Comparison of ENCODE assay signal across 28 mouse cellular contexts in the genomic region with DNA sequence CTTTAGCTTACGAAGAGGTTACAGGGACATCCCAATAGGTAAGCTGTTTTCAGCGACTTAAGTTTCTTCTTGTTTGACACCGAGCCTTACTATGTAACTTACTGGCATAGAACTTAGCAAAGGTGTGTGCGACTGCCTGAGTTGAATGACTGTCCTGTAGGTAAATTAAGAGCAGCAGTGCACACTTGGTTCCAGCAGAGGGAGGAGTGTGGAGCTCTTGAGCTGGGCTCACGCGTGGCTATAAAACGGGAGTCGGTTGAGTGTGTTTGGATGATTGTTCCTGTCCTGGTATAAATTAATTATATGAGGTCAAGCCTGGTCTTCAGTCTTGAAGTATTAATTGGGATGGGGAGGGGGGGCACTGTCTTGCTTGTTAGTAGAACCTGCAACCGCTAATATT. TPM values are rescaled to one million over a fixed set of nuclear protein-coding genes. Genes with fewer than 3 reads are reported as not detected.
DNase-seq lines count a peak whose midpoint lies in the region; ATAC-seq and TF ChIP-seq lines count a peak whose summit lies in the region.
"Had no signal": no experiment of that assay in that cellular context is flagged by ENCODE, and none has a peak within 500 bp of the region (broad histone marks: within the 10 kb centered on the region; RNA-seq: fewer than 3 reads in every experiment).

No protein-coding gene starts in this region.

- H3K9ac ChIP-seq in heart, adult 2 months (ENCODE audit: low read depth, low read length): no peak overlapping the region
- H3K9ac ChIP-seq: embryonic facial prominence, embryonic 15.5 days; hindbrain, embryonic 15.5 days; limb, embryonic 13.5 days; liver, embryonic 13.5 days; stomach, embryonic 15.5 days had no signal

- 92% methylated on average over 9 of the region's 9 CpGs for WGBS in heart, adult 2 months

- 0 out of 2 replicates have a peak, but pooled peaks have one; percentile 3 for TF ChIP-seq CTCF in heart, adult 2 months (IDR thresholded peaks at IDR 0.05)
- peak; percentile 44 for TF ChIP-seq CTCF in layer of hippocampus, adult 2 months (conservative IDR thresholded peaks at IDR 0.05)

- H3K27ac ChIP-seq in heart, adult 2 months: no peak overlapping the region
- H3K27ac ChIP-seq in layer of hippocampus, adult 2 months: no peak overlapping the region
- H3K27ac ChIP-seq: embryonic facial prominence, embryonic 15.5 days; hindbrain, embryonic 15.5 days; limb, embryonic 13.5 days; liver, embryonic 13.5 days; macrophage; stomach, embryonic 15.5 days had no signal

- no peak for DNase-seq in heart, adult 2 months
- DNase-seq in heart, adult 8-10 months (ENCODE audit: low spot score): no peak
- DNase-seq in layer of hippocampus, adult 2 months (ENCODE audit: low spot score in 2 of 2): no peak
- no peak for DNase-seq in layer of hippocampus, adult 11-12 months (ENCODE audit: low spot score)
- peak; percentile 55 for DNase-seq in ES-CJ7 (ENCODE audit: low read depth, low spot score)
- DNase-seq in liver: no peak
- DNase-seq: adrenal gland, postnatal 10 days; cerebellum, adult 2 months; cerebellum, postnatal 25 days; gastrocnemius, postnatal 10 days; heart, postnatal 4 days; kidney, adult 18-20 months; layer of hippocampus, postnatal 36 days; liver, embryonic 13.5 days; lung, adult 2 months; thymus, adult 18-20 months; thymus, postnatal 4 days had no signal

- no peaks in the 10 kb centered on the region for H3K79me2 ChIP-seq in heart, adult 2 months (replicated peaks; ENCODE audit: control insufficient read depth, insufficient read depth, low read length)

- 0 out of 2 replicates have a peak, but pooled peaks have one; percentile 35 for ATAC-seq in megakaryocyte-erythroid progenitor cell, adult 5-6 weeks (replicated peaks; ENCODE audit: low FRiP score, low TSS enrichment, poor library complexity, severe bottlenecking)
- ATAC-seq: forebrain, embryonic 14.5 days had no signal

- no peak for TF ChIP-seq EP300 in heart, adult 2 months (IDR thresholded peaks at IDR 0.05; ENCODE audit: insufficient read depth, low read depth, low read length)

- TF ChIP-seq POLR2A in heart, adult 2 months (IDR thresholded peaks at IDR 0.05; ENCODE audit: insufficient read depth, low read depth, low read length): no peak

- H3K36me3 ChIP-seq in heart, adult 2 months (ENCODE audit: control insufficient read depth, insufficient read depth, low read length): no peaks in the 10 kb centered on the region; the same call in 1 of the 2 replicates

- H3K27me3 ChIP-seq in heart, adult 2 months (ENCODE audit: control insufficient read depth, insufficient read depth, low read length): no peaks in the 10 kb centered on the region
- H3K27me3 ChIP-seq: embryonic facial prominence, embryonic 15.5 days; hindbrain, embryonic 15.5 days; limb, embryonic 13.5 days; liver, embryonic 13.5 days; stomach, embryonic 15.5 days had no signal

- intact Hi-C loops in heart, adult 2 months (cut with DNase I): no loop called here

- no peak overlapping the region for H3K4me3 ChIP-seq in heart, adult 2 months
- no peak overlapping the region for H3K4me3 ChIP-seq in layer of hippocampus, adult 2 months
- H3K4me3 ChIP-seq: embryonic facial prominence, embryonic 15.5 days; hindbrain, embryonic 15.5 days; limb, embryonic 13.5 days; liver, embryonic 13.5 days; stomach, embryonic 15.5 days had no signal

- no peaks in the 10 kb centered on the region for H3K4me1 ChIP-seq in heart, adult 2 months (ENCODE audit: control insufficient read depth, insufficient read depth, low read length)
- H3K4me1 ChIP-seq: embryonic facial prominence, embryonic 15.5 days; hindbrain, embryonic 15.5 days; limb, embryonic 13.5 days; liver, embryonic 13.5 days; stomach, embryonic 15.5 days had no signal

RNA-seq across cellular contexts. Expression of a gene that starts 23.1 kb away (rescaled TPM):
- 1 to 10 TPM; 5.4 to 5.5 TPM for total RNA-seq in heart, adult 2 months (2021)
- 5.3 and 5.9 TPM in 2 replicates for polyA plus RNA-seq in heart, adult 2 months (2012; rRNA removed)
- 1 to 10 TPM; 5.4 to 6.7 (median 5.6) TPM for total RNA-seq in heart, adult 8-10 months (2022)
- total RNA-seq in layer of hippocampus, adult 2 months (2021): 1 to 10 TPM; 1.2 to 1.3 TPM
- total RNA-seq in megakaryocyte-erythroid progenitor cell, adult 5-6 weeks (2014; fragmentation: Nextera tagmentation): not detected in 2 replicates
- total RNA-seq in megakaryocyte-erythroid progenitor cell, adult 5-6 weeks (2017): 0.14 TPM in 1 of 2 replicates, not detected in the other
- total RNA-seq: granulocyte monocyte progenitor cell, adult 5-6 weeks; monocyte, adult 5-6 weeks; neutrophil, adult 5-6 weeks had no signal
- polyA plus RNA-seq: liver, embryonic 13.5 days; macrophage; midbrain, embryonic 11.5 days had no signal

RNA-seq across cellular contexts. Expression of a gene that starts 34.3 kb away (rescaled TPM):
- 10 to 100 TPM; 19.1 to 21.9 TPM for total RNA-seq in heart, adult 2 months (2021)
- polyA plus RNA-seq in heart, adult 2 months (2012; rRNA removed): 8.4 and 11.1 TPM in 2 replicates
- total RNA-seq in heart, adult 8-10 months (2022): 10 to 100 TPM; 20.8 to 25.3 (median 21.5) TPM
- 10 to 100 TPM; 28.2 TPM for total RNA-seq in layer of hippocampus, adult 2 months (2021)
- 147 and 179 TPM in 2 replicates for total RNA-seq in megakaryocyte-erythroid progenitor cell, adult 5-6 weeks (2014; fragmentation: Nextera tagmentation)
- total RNA-seq in megakaryocyte-erythroid progenitor cell, adult 5-6 weeks (2017): 483 and 518 TPM in 2 replicates

Comparison
In these comparisons a context has a peak if more than half of its experiments do, and no peak if none do; other contexts are left out.
1. RNA of a gene that starts 34.3 kb away (total RNA-seq): 147 to 518 TPM in megakaryocyte-erythroid progenitor cell, adult 5-6 weeks; 28.2 TPM in layer of hippocampus, adult 2 months, 20.8 to 25.3 TPM in heart, adult 8-10 months and 19.1 to 21.9 TPM in heart, adult 2 months; every median in the first group is over 4 times any median in the second.